Mouse (Mus musculus): ENCODE measurements around the gene Cdkn2aip. TPM values are rescaled to one million over a fixed set of nuclear protein-coding genes. Genes with fewer than 3 reads are reported as not detected.

The Cdkn2aip gene
- polyA plus RNA-seq, 1 experiment from 2014 or later, result 48.1 TPM

Other genes with a start within 250 kb of the Cdkn2aip start
- gene Trappc11, start 180.5 kb downstream of the Cdkn2aip start, polyA plus RNA-seq (2014; fragmentation: Nextera tagmentation; extraction: Ambion mirVana), result 47.0 and 47.8 TPM in 2 replicates
- 49.0 and 50.5 TPM in 2 replicates for gene Rwdd4a, start 180.3 kb downstream of the Cdkn2aip start, polyA plus RNA-seq (2014; fragmentation: Nextera tagmentation; extraction: Ambion mirVana)
- gene Ing2, start 38.4 kb downstream of the Cdkn2aip start, polyA plus RNA-seq (2014; fragmentation: Nextera tagmentation; extraction: Ambion mirVana), result 11.1 and 12.0 TPM in 2 replicates
- gene Cldn24, start 108.2 kb upstream of the Cdkn2aip start, polyA plus RNA-seq (2014; fragmentation: Nextera tagmentation; extraction: Ambion mirVana), result not detected in 2 replicates
- not detected in 2 replicates for gene Cldn22, start 110.5 kb upstream of the Cdkn2aip start, polyA plus RNA-seq (2014; fragmentation: Nextera tagmentation; extraction: Ambion mirVana)